Mouse (Mus musculus): ENCODE data around the gene Dock8.
A peak's percentile ranks its signal among the peaks of the same experiment; 100 is the strongest.

Dock8 gene

GRCm38 (mm10) chr19:24999201-24999886 lies at the start of gene Dock8:
Gene Dock8, plus strand, starts transcription at chr19:24999534.
- DNase-seq: peak; percentile 69 to 83

GRCm38 (mm10) chr19:24958531-24958930 lies 40.8 kb upstream of the Dock8 start:
- DNase-seq: no peak

GRCm38 (mm10) chr19:24961172-24961962 lies 38.0 kb upstream of the Dock8 start, which contains the start of gene Cbwd1:
Gene Cbwd1, minus strand, starts transcription at chr19:24961610.
- DNase-seq: peak; percentile 99

- no peak for DNase-seq
Observed at GRCm38 (mm10) chr19:24966203-24966602, 33.1 kb upstream of the Dock8 start.

GRCm38 (mm10) chr19:24966941-24967340 lies 32.4 kb upstream of the Dock8 start:
- no peak for DNase-seq

- DNase-seq: no peak
Observed at GRCm38 (mm10) chr19:24971307-24971706, 28.0 kb upstream of the Dock8 start.

- no peak for DNase-seq
Observed at GRCm38 (mm10) chr19:24972701-24973390, 26.5 kb upstream of the Dock8 start.

GRCm38 (mm10) chr19:24977991-24978390 lies 21.3 kb upstream of the Dock8 start:
- peak in 1 of 2 experiments; percentile 56 for DNase-seq

GRCm38 (mm10) chr19:24978852-24979842 lies 20.2 kb upstream of the Dock8 start:
- DNase-seq: no peak

GRCm38 (mm10) chr19:24981294-24981693 lies 18.0 kb upstream of the Dock8 start:
- DNase-seq: peak in 1 of 2 experiments; percentile 33

- DNase-seq: no peak
Observed at GRCm38 (mm10) chr19:24983050-24983449, 16.3 kb upstream of the Dock8 start.

- no peak for DNase-seq
Observed at GRCm38 (mm10) chr19:24983857-24984498, 15.4 kb upstream of the Dock8 start.

- DNase-seq: no peak
Observed at GRCm38 (mm10) chr19:24985045-24985444, 14.3 kb upstream of the Dock8 start.

GRCm38 (mm10) chr19:24987355-24987754 lies 12.0 kb upstream of the Dock8 start:
- DNase-seq: no peak

GRCm38 (mm10) chr19:24988831-24989230 lies 10.5 kb upstream of the Dock8 start:
- DNase-seq: no peak

GRCm38 (mm10) chr19:24990138-24990822 lies 9.1 kb upstream of the Dock8 start:
- no peak for DNase-seq

GRCm38 (mm10) chr19:24993526-24993925 lies 5.8 kb upstream of the Dock8 start:
- DNase-seq: no peak

- DNase-seq: no peak
Observed at GRCm38 (mm10) chr19:24994900-24995299, 4.4 kb upstream of the Dock8 start.

- DNase-seq: no peak
Observed at GRCm38 (mm10) chr19:24996815-24997704, 2.3 kb upstream of the Dock8 start.

- no peak for DNase-seq
Observed at GRCm38 (mm10) chr19:24998561-24998960, 773 bp upstream of the Dock8 start.
